Mouse (Mus musculus) thymus, postnatal 4 days (tissue): ENCODE results near the gene Tyw5.

Source experiments
- DNase-seq: peaks from one replicate; pipeline ENCODE4 v3.0.0; 2021

Gene Tyw5

GRCm38 (mm10) chr1:57386519-57386918, 20.4 kb downstream of the Tyw5 start:
- DNase-seq, result no peak

- peak; percentile 92 for DNase-seq
Measured at GRCm38 (mm10) chr1:57377376-57378341, 29.2 kb downstream of the Tyw5 start, which contains the start of gene 1700066M21Rik. Gene 1700066M21Rik, plus strand, starts transcription at chr1:57377620.

DNA sequence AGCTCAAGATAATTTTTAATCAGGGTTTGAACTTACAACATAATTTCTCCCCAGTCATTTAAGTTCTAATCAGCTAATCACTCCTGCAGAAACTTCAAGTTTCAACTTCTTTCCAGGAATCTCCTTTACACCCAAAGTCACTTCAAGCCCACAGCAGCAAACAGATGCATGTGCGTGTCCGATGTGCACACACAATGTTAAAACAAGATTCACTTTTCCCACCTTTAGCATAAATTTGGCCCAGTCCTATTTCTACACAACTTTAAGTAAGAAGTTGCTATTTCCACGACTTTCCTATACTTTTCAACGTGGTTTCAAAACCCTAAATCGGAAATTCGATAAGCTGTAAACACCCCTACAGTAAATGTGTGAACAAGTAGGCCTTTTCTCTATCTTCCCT, 30.1 kb downstream of the Tyw5 start:
- no peak for DNase-seq

GRCm38 (mm10) chr1:57375276-57375675, 31.6 kb downstream of the Tyw5 start:
- no peak for DNase-seq

DNA sequence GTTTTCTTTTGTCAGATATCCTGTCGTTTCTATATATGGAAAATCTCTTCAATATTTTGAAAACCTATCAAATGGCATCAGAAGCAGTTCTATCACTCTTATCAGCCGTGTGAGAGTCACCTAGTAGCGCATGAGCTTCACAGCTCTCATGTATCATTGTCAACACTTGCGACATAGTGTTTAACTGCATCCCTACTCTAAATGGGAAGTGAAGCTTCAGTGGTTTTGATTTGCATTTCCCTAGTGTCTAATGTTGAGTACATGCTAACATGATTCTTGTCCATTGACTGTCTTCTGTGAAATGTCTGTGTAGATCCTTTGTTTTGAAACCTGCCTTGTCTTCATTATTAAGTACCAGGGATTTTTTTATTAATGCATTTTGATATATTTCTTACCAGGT, 36.5 kb downstream of the Tyw5 start:
- no peak for DNase-seq

- no peak for DNase-seq
Measured at GRCm38 (mm10) chr1:57369111-57369510, 37.8 kb downstream of the Tyw5 start.

DNA sequence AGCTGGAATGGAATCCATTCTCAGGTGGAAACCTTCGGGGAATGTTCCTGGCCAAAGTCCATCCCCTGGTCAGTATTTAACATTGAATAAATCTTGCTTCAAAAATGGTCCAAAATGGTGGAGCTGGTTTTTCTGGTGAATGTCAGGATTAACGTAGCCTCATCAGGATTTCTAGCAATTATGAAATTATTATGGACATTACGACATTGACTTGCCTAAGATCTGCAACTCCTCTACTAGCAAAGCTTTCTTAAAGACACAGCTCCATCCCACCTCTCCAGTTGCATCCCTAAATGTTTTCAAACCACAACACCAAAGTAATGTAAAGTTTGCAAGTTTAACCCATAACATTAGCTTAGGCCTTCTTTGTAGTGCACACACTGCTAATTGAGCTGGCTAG, 39.5 kb downstream of the Tyw5 start:
- no peak for DNase-seq

DNA sequence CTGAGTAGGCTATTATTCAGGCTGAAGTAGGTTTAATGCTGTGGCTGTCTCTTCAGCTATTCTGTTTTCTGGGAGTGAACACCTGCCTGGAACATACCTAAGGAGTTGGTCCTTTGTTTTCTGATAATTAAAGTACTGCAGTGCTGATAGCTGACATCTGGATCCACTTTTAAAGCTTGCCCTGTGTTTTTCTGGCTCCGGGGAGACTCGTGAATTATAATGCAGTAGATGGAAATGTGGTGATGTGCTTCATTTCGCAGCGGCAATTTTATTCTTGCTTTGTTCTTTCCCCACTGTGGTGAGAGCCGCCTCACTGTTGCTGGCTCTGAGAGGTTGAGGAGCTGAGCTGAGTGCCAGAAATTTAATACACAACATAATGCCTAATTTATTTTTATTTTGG, 48.4 kb downstream of the Tyw5 start:
- DNase-seq, result no peak

GRCm38 (mm10) chr1:57351941-57352340, 55.0 kb downstream of the Tyw5 start:
- DNase-seq, result no peak

DNA sequence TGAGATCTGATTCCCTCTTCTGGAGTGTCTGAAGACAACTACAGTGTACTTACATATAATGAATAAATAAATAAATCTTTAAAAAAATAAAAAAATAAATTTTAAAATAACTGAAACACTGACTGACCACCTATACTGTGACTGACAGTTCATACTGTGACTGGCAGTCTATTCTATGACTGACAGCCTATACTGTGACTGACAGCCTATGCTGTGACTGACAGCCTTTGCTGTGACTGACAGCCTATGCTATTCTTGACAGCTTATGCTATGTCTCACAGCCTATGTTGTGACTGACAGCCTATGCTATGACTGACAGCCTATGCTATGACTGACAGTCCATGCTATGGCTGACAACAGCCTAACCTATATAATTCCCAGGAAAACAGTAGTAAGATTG, 59.4 kb downstream of the Tyw5 start:
- DNase-seq, result no peak

DNA sequence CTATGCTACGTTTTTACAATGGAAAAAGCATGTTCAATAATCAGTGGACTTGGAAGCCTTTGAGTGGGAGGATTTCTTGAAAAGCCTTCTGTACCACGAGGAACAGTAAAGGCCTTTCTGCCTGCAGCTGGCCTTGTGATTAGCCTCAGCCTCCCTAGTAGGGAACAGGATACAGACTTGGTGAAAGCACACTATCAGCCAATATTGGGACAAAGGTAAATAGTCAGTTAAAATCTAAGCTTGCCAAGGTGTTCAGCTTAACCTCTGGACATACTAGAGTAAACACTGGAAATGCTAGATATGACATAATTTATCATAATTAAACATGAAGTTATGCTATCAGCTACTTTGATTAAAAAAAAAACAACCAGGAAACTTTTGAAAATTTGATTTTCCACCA, 65.7 kb downstream of the Tyw5 start:
- no peak for DNase-seq

DNA sequence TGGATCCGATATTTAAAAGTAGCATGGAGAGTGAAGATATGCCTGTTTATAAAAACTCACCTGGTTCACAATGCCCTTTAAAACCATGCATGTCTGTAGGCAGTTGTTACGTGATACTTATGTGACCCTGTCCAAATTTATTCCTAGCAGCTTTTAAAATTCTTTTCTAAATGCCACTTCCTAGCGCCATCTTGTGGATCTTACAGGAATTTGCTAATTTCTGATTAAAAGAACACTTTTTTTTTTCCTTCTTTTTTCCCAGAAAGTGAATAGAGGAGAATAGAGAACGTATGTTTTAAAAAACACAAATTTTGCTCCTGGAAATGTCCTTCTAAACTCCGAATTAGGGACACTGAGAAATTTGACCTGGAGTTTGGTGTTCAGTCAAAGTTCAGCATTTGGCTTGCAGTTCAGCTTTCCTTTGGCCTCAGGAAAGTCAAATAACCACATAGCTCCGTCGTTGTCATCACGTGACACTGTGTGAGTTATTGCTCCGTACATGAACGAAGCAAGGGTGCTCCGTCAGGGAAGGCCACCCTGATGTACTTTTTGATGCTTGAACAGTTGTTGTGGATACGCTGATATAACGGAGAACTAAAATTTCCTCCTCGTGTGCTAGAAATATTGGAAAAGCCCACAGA, 67.6 kb downstream of the Tyw5 start:
- no peak for DNase-seq
